Mouse (Mus musculus): ENCODE measurements around the gene Mex3a.

- TF ChIP-seq CTCF (IDR thresholded peaks at IDR 0.05; ENCODE audit: low read depth) = no peak
- TF ChIP-seq EP300 (optimal IDR thresholded peaks at IDR 0.05) = no peak
Measured at GRCm38 (mm10) chr3:88566536-88567061, 34.4 kb downstream of the Mex3a start.

All from stomach, postnatal 0 days (tissue).